Mouse (Mus musculus) brown adipose tissue, adult 24 weeks (tissue): Measurements from ENCODE around the gene Shc3. TPM values are rescaled to one million over a fixed set of nuclear protein-coding genes. Genes with fewer than 3 reads are reported as not detected.

ENCODE experiments used
- H3K27ac ChIP-seq: fragments of 200-500 bp; replicated peaks from 2 replicates; pipeline ENCODE4 v1.5.1; 2012; ENCODE audit warnings: low read depth, mild to moderate bottlenecking, low read length
- H3K4me1 ChIP-seq: fragments of 200-500 bp; 2 replicates; pipeline ENCODE4 v1.6.1; 2012; ENCODE audit warnings: low read length, mixed read lengths; ENCODE audit not compliant: control insufficient read depth, insufficient read depth, insufficient read length
- H3K4me3 ChIP-seq: fragments of 200-500 bp; 2 replicates; pipeline ENCODE4 v1.5.1; 2012; ENCODE audit warnings: low read depth, mild to moderate bottlenecking, low read length, moderate library complexity; ENCODE audit not compliant: insufficient read depth
- polyA plus RNA-seq: library from polyadenylated mRNA; stranded (reverse); fragments of >200 nt; gene quantifications from 2 replicates; pipeline ENCODE4 v1.2.4, GENCODE M21; 2012; ENCODE audit not compliant: missing spikeins, insufficient read depth, insufficient read length

Gene Shc3
- polyA plus RNA-seq, 1 experiment = not detected

DNA sequence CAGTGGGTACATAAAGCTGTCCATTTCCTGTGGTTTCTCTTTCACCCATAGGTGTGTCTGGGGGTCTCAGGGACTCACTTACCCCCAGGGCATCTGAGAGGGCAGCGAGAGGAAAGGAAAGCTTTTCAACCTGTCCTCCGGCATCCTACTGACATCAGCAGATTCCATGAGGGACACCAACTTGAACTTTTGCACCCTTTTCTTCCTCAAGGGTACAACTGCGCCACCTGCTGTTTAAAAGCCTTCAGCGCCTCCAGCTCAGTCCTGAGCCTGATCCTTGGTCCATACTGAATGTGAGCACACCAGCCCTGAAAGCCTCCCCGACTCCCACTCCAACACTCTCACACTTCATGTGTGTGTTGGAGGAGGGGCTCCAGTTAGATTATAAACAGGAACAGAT is 144.6 kb downstream of the Shc3 start:
- Histone ChIP-seq H3K4me1 (no peaks in the 10 kb centered on the region), H3K27ac (no peak overlapping the region), H3K4me3 (no peak overlapping the region)

DNA sequence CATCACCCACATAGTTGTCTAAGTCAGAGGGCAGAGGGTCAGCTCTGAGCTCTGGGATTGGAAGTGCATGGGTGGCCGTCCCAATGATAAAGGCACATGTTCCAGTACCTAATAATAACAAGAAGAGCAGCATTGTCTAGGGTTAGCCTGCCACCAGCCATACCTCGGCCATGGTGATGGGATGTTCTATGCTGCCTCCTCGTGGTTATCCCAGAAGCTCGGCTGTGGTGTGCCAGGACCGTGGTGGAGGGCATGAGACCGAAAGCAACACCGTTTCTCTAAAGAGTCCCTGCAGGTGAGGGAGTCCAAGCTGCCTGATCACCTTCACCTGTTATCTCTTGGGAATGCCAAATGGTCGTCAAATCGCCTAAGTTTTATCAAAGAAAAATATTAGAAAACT is 145.6 kb downstream of the Shc3 start:
- Histone ChIP-seq H3K4me3 (no peak overlapping the region), H3K27ac (no peak overlapping the region), H3K4me1 (no peaks in the 10 kb centered on the region)

DNA sequence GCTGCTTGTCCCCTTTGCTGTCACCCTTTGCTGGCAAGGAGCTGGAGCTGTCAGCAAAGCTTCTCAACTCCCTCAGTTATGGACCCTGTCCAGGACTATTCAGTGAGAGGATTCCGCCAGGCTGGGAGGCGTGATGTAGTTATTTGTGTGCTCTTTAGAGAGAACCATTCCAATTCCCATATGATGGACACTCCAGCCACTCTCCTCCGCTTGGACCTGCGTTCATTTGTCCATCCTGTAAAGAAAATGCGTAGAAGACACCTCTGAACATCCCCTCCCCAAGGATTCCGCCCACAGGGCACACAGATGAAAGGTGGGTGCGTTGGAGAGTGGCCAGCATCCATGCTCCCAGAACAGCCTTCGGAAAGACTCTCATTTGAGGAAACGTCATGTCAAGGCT is 148.4 kb downstream of the Shc3 start:
- H3K4me3 ChIP-seq = no peak overlapping the region
- H3K27ac ChIP-seq = no peak overlapping the region
- peaks cover 3% of the 10 kb centered on the region for H3K4me1 ChIP-seq

DNA sequence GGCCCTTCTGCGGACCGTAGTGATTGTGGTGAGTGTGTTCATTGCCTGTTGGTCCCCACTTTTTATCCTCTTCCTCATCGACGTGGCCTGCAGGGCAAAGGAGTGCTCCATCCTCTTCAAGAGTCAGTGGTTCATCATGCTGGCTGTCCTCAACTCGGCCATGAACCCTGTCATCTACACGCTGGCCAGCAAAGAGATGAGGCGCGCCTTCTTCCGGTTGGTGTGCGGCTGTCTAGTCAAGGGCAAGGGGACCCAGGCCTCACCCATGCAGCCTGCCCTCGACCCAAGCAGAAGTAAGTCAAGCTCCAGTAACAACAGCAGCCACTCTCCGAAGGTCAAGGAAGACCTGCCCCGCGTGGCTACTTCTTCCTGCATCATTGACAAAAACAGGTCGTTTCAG is 149.7 kb downstream of the Shc3 start:
- Histone ChIP-seq H3K4me3 (no peak overlapping the region), H3K27ac (no peak overlapping the region), H3K4me1 (peaks cover 3% of the 10 kb centered on the region)

DNA sequence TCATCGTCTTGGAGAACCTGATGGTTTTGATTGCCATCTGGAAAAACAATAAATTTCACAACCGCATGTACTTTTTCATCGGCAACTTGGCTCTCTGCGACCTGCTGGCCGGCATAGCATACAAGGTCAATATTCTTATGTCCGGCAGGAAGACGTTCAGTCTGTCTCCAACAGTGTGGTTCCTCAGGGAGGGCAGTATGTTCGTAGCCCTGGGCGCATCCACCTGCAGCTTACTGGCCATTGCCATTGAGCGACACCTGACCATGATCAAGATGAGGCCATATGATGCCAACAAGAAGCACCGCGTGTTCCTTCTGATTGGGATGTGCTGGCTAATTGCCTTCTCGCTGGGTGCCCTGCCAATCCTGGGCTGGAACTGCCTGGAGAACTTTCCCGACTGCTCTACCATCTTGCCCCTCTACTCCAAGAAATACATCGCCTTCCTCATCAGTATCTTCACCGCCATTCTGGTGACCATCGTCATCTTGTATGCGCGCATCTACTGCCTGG is 150.2 kb downstream of the Shc3 start:
- H3K4me1 ChIP-seq = peaks cover 3% of the 10 kb centered on the region
- no peak overlapping the region for H3K27ac ChIP-seq
- peak overlapping the region; percentile 38; the same call in 1 of the 2 replicates for H3K4me3 ChIP-seq

DNA sequence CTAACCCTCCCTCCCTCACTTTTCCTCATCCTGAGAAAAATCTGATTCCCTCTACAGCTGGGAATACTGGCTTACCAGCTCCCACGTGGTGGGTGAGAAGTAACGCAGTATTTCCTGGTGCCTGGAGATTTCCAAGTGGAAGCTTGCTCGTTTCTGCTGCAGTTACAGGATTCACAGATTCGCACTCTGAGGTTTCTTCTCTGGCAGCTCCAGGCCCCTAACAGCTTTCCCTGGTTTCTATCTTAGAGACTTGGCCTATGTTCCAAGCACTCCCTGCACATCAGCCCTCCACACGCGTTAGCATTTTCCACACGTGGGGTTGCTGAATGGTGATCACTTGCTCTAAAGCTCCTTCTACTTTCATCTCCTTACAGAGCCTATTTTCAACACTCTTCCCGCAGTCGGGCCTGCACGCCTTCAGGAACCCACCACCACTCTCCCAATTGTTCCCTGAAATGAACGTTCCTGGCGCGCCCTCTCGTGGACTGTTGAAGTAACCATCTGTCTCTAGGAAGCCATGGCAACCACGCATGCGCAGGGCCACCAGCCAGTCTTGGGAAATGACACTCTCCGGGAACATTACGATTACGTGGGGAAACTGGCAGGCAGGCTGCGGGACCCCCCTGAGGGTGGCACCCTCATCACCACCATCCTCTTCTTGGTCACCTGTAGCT is 150.8 kb downstream of the Shc3 start:
- H3K27ac ChIP-seq = peak overlapping the region; percentile 57
- H3K4me1 ChIP-seq = peaks cover 3% of the 10 kb centered on the region
- peak overlapping the region; percentile 38; the same call in 1 of the 2 replicates for H3K4me3 ChIP-seq

DNA sequence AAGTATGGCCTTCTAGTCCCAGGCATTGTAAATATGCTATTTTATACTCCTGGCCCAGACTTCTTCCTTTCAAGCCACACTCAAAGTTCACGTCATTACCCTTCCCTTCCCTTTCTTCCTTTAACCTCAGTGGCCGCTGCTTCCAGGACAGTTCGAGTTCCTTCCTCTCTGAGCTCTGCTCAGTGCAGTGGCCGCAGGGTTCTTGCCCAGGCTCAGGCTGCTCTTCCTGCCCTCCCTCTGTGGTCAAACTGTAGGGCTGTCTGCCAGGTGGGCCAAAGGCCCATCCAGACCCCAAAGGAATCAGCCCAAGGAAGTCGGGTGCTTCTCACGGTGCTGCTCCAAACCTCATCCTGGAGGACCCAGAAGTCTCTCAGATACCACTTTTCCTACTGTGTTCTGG is 151.4 kb downstream of the Shc3 start:
- Histone ChIP-seq H3K4me1 (peaks cover 3% of the 10 kb centered on the region), H3K27ac (peak overlapping the region; percentile 57)

DNA sequence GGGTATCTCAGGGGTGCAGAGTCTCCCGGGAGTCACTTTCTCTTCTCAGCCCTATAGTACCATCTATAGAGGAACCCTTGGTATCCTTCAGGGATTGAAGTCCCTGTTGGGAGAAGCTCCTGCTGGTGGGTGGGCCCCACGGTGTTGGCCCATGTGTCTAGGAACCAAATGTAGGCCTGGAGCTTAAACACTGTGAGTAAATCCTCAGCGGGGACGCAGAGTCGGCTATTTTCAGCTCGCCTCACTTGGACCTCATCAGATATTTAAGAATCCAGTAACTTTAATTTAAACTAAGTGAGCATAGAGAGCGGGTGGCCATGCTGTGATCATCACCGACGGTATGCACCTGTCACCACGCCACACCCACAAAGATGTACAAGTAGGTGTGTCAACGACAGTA is 152.5 kb downstream of the Shc3 start:
- no peak overlapping the region for H3K4me3 ChIP-seq
- H3K4me1 ChIP-seq = peaks cover 3% of the 10 kb centered on the region
- H3K27ac ChIP-seq = no peak overlapping the region

More for the DNA sequence above, 151.4 kb downstream of the Shc3 start:
- no peak overlapping the region for H3K4me3 ChIP-seq

DNA sequence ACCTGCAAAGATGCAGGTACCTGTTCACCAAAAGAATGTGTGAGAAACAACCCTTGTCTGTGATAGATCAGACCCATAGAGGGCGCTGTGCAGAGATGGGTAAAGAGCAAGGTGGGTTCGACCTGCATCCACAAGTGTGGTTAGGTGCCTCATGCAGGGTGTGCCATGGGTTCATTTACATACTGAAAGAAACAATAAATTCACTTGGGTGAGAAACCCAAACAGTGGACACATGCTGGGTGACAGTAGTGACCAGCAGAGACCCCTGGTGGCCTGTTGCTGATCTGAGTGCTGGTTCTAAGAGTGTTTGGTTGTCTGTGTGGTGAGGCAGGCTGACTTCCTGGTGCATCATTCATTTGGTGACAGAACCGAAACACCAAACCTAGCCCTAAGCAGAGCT is 155.8 kb downstream of the Shc3 start:
- Histone ChIP-seq H3K4me1 (peaks cover 3% of the 10 kb centered on the region), H3K27ac (no peak overlapping the region), H3K4me3 (no peak overlapping the region)

DNA sequence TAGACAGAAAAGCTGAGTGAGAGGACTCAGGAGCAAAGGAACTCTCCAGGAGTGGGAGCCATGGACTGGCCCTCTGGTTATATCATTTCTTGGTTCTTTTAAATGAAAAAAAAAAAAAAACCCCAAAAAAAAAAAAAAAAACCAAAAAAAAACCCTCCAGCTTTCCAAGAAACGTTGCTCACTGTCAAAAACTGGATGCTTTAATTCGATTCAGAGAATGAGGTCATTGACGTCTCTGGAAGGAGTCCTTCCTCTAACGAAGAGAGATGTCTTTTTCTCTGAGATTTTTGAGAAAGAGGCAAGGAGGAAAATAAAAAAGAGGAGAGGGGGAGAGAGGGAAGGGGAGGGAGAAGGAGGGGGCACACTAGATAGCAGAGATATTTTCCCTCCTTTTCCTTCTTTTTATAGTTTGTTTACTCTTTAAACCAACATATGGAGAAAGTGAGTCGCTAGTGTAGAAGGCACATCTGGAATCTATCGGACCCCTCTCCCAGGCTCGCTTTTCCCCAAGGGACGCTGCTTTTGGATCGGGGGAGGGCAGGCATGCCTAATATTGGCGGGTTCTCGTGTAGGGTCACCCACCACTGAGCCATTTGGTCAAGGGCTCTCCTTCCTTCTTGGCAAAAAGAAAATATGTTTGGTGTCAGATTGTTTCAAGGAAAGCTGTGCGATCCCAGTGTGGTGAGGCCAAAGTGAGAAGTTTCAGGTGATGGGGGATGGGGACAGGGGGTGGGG is 157.4 kb downstream of the Shc3 start:
- peak overlapping the region; percentile 45; the same call in 1 of the 2 replicates for H3K27ac ChIP-seq
- no peaks in the 10 kb centered on the region for H3K4me1 ChIP-seq
- peak overlapping the region; percentile 31 for H3K4me3 ChIP-seq

DNA sequence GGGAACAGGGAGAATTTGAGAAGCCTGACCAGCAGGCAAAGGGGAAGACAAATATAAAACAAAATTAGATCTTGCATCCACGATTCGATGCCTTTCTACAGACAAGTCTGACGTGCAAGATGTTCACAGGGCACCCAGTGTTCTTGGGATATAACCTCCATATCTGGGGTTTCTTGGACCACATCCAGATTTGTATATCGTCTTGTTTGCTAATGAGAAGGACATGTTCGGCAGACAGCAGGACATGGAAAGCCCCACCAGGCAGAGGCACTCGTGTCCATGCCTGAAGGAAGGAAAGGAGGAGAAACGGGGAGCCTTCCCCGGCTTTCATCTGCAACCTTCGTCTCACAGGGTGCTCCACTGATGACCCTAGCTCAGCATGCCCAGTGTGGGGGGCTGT is 158.0 kb downstream of the Shc3 start:
- H3K4me3 ChIP-seq = peak overlapping the region; percentile 31
- no peaks in the 10 kb centered on the region for H3K4me1 ChIP-seq
- peak overlapping the region; percentile 45; the same call in 1 of the 2 replicates for H3K27ac ChIP-seq

DNA sequence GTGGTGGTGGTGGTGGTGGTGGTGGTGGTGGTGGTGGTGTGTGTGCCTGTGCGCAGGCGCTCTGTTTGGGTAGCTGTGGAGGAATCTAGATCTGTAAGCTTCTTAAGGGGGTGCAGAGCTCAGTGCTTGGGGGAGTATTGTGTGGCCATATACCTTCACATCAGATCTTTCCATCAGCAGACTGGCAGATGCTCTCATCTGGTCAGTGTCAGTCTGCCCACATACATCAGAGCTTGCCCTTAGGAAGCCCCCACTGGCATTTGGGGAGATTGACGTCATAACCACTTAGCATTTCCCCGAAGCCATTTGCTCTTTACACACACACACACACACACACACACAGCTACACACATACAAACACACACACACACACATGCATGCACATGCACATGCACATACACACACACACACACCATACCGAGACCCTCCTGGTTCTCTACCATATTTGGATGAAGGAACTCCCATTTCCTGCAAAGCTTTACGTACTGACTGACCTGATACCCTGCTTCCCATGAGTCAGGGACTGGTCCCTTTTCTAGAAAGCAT is 159.2 kb downstream of the Shc3 start:
- peak overlapping the region; percentile 46 for H3K4me3 ChIP-seq
- H3K4me1 ChIP-seq = no peaks in the 10 kb centered on the region
- peak overlapping the region; percentile 62; the same call in 1 of the 2 replicates for H3K27ac ChIP-seq

DNA sequence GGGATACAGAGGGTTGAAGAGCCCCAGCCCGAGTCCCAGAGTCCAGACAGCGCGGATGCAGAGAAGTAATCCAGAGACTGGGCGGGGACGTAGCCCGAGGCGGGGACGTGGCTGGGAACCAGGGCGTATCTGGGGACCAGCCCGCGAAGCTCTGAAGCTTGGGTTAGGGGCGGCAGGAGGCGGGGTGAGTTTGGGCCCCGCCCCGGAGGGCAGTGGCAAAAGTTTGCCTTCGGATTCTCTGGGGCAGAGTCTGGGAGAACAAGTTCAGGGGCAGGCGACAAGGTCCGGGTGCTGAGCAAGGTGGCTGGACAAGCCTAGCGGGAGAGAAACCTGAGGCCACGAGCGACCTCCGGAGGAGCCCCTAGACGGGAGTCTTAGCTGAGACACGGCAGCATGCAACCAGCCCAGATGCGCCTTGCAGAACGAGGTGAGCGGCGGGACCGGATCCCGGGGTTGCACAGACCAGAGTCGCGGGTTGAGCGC is 160.7 kb downstream of the Shc3 start, which contains the start of gene S1pr3:
Gene S1pr3, plus strand, starts transcription at position 121 of the 483 bp plus-strand sequence.
- Histone ChIP-seq H3K4me1 (no peaks in the 10 kb centered on the region), H3K27ac (peak within 1 kb of the TSS; percentile 26; the same call in 1 of the 2 replicates), H3K4me3 (peak within 1 kb of the TSS; percentile 50)

DNA sequence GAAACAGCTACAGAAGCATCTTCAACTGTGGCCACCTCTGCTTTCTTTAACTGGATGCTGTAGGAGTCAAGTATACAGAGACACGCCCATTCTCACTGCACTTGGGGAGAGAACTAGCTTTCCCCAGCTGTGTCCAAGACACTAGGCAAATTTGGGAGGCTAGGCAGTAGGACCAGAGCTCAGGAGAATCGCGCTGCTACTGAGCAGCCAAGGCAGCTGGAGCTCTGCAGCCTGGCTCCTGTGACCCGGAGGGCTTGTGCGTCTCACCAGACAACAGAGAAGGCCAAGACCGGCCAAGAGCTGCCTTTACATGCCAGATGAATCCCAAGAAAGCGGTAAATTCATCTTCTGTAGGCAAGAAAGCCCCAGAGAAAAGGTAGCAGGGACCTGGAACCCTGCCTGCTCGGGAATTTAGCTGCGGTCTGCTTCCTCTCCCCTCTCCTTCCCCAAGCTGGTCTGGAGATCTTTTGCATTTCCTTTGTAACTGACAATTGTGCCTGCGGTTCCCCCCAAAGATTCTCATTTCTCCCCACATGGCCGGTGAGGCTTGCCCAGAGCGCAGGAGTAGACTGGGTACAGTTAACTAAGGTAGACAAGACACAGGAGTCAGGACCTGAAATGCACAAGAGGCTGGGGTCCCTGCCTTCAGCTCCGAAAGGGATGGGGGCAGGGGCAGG is 161.5 kb downstream of the Shc3 start:
- no peak overlapping the region for H3K4me3 ChIP-seq
- no peak overlapping the region for H3K27ac ChIP-seq

More for the DNA sequence above, 161.5 kb downstream of the Shc3 start:
- no peaks in the 10 kb centered on the region for H3K4me1 ChIP-seq
